ENCODE assay signal across 22 mouse cellular contexts in genomic region chr1:39691061-39691460, GRCm38 (mm10). TPM values are rescaled to one million over a fixed set of nuclear protein-coding genes. Genes with fewer than 3 reads are reported as not detected.
"Had no signal": no experiment of that assay in that cellular context is flagged by ENCODE, and none has a peak within 500 bp of the region (broad histone marks: within the 10 kb centered on the region; RNA-seq: fewer than 3 reads in every experiment).

No protein-coding gene starts in this region.

- H3K27me3 ChIP-seq: liver, embryonic 15.5 days; lung, embryonic 15.5 days; neural tube, embryonic 12.5 days; neural tube, embryonic 15.5 days; stomach, embryonic 15.5 days had no signal

- DNase-seq: kidney, adult 18-20 months; kidney, postnatal 36 days; left cerebral cortex, postnatal 4 days; liver; lung, adult 18-20 months; lung, postnatal 10 days; lung, postnatal 36 days; midbrain, embryonic 14.5 days; right cerebral cortex, adult 18-20 months; right cerebral cortex, postnatal 14 days; right cerebral cortex, postnatal 4 days; thymus, postnatal 25 days had no signal

- H3K4me1 ChIP-seq: liver, embryonic 15.5 days; neural tube, embryonic 12.5 days; neural tube, embryonic 15.5 days had no signal

- H3K9ac ChIP-seq: liver, embryonic 12.5 days; liver, embryonic 15.5 days; lung, embryonic 15.5 days; neural tube, embryonic 12.5 days; neural tube, embryonic 15.5 days; stomach, embryonic 15.5 days had no signal

- H3K36me3 ChIP-seq: liver, embryonic 12.5 days; liver, embryonic 15.5 days; lung, embryonic 15.5 days; midbrain, embryonic 10.5 days; neural tube, embryonic 12.5 days; neural tube, embryonic 15.5 days; stomach, embryonic 15.5 days had no signal

- H3K4me2 ChIP-seq: liver, embryonic 12.5 days; liver, embryonic 15.5 days; lung, embryonic 15.5 days; neural tube, embryonic 12.5 days; neural tube, embryonic 15.5 days; stomach, embryonic 15.5 days had no signal

- H3K4me3 ChIP-seq: liver, embryonic 12.5 days; liver, embryonic 15.5 days; lung, embryonic 15.5 days; megakaryocyte, embryonic 14.5 days; midbrain, embryonic 10.5 days; neural tube, embryonic 12.5 days; neural tube, embryonic 15.5 days; stomach, embryonic 15.5 days had no signal

- H3K9me3 ChIP-seq: liver, embryonic 12.5 days; liver, embryonic 15.5 days; lung, embryonic 15.5 days; midbrain, embryonic 10.5 days; neural tube, embryonic 12.5 days; neural tube, embryonic 15.5 days; stomach, embryonic 15.5 days had no signal

- ATAC-seq: liver, embryonic 12.5 days had no signal

- H3K27ac ChIP-seq: kidney, postnatal 0 days; liver, embryonic 12.5 days; liver, embryonic 15.5 days; lung, embryonic 15.5 days; midbrain, embryonic 10.5 days; neural tube, embryonic 12.5 days; neural tube, embryonic 15.5 days; stomach, embryonic 15.5 days had no signal

RNA-seq across cellular contexts. Expression of gene Rfx8, which starts 29.7 kb away (rescaled TPM):
- polyA plus RNA-seq: neural tube, embryonic 12.5 days had no signal

RNA-seq across cellular contexts. Expression of gene Creg2, which starts 39.8 kb away (rescaled TPM):
- polyA plus RNA-seq: kidney, embryonic 14.5 days; liver, embryonic 12.5 days; liver, embryonic 15.5 days had no signal
